Mouse (Mus musculus): ENCODE measurements at regions not wholly inside any gene's neighbourhood (a gene's known extent, or its start where the extent isn't known, plus 50 kb on each side); places are given as distances from the start of the nearest gene placed in this dataset.

GRCm38 (mm10) chr16:95647854-95648253 is 54.0 kb upstream of the Ets2 start:
- TF ChIP-seq CTCF (IDR thresholded peaks at IDR 0.05; ENCODE audit: extremely low read depth, insufficient read depth, insufficient read length, insufficient replicate concordance), result peak; percentile 63; the same call in 1 of the 2 replicates
- no peak for TF ChIP-seq POLR2A (IDR thresholded peaks at IDR 0.05; ENCODE audit: low read depth, low read length)
- 18% methylated on average over 13 of the region's 13 CpGs for WGBS
- Histone ChIP-seq H3K4me3 (ENCODE audit: extremely low read depth, insufficient read depth, insufficient read length) (no peak overlapping the region), H3K4me1 (ENCODE audit: control insufficient read depth, insufficient read depth, insufficient read length) (no peaks in the 10 kb centered on the region), H3K27me3 (ENCODE audit: control insufficient read depth, insufficient read depth, low read length) (no peaks in the 10 kb centered on the region), H3K27ac (ENCODE audit: insufficient read depth, low read length) (no peak overlapping the region), H3K36me3 (ENCODE audit: control insufficient read depth, insufficient read depth, low read length) (no peaks in the 10 kb centered on the region)
- peak in 1 of 2 experiments; percentile 37 for DNase-seq (ENCODE audit: low read depth in 1 of 2, low spot score in 2 of 2)

GRCm38 (mm10) chr16:95642784-95643590 is 56.6 kb upstream of the Erg start:
- no peak for DNase-seq (ENCODE audit: low read depth in 1 of 2, low spot score in 2 of 2)
- Histone ChIP-seq H3K27ac (ENCODE audit: insufficient read depth, low read length) (no peak overlapping the region), H3K4me1 (ENCODE audit: control insufficient read depth, insufficient read depth, insufficient read length) (no peaks in the 10 kb centered on the region), H3K27me3 (ENCODE audit: control insufficient read depth, insufficient read depth, low read length) (no peaks in the 10 kb centered on the region), H3K4me3 (ENCODE audit: extremely low read depth, insufficient read depth, insufficient read length) (no peak overlapping the region), H3K36me3 (ENCODE audit: control insufficient read depth, insufficient read depth, low read length) (no peaks in the 10 kb centered on the region)
- WGBS, result 83% methylated on average over 15 of the region's 15 CpGs
- TF ChIP-seq POLR2A (IDR thresholded peaks at IDR 0.05; ENCODE audit: low read depth, low read length) (no peak), CTCF (IDR thresholded peaks at IDR 0.05; ENCODE audit: extremely low read depth, insufficient read depth, insufficient read length, insufficient replicate concordance) (no peak)

- 40% methylated on average over 3 of the region's 3 CpGs for WGBS
- H3K4me3 ChIP-seq (ENCODE audit: extremely low read depth, insufficient read depth, insufficient read length), result no peak overlapping the region
- TF ChIP-seq CTCF (IDR thresholded peaks at IDR 0.05; ENCODE audit: extremely low read depth, insufficient read depth, insufficient read length, insufficient replicate concordance) (no peak), POLR2A (IDR thresholded peaks at IDR 0.05; ENCODE audit: low read depth, low read length) (no peak)
Measured at GRCm38 (mm10) chr16:95640670-95641069, 54.3 kb upstream of the Erg start.

GRCm38 (mm10) chr16:95639677-95640076 is 53.3 kb upstream of the Erg start:
- whole genome bisulfite sequencing, result 77% methylated on average over 3 of the region's 3 CpGs

More at GRCm38 (mm10) chr16:95640670-95641069, 54.3 kb upstream of the Erg start:
- H3K36me3 ChIP-seq (ENCODE audit: control insufficient read depth, insufficient read depth, low read length), result no peaks in the 10 kb centered on the region
- H3K4me1 ChIP-seq (ENCODE audit: control insufficient read depth, insufficient read depth, insufficient read length), result no peaks in the 10 kb centered on the region
- no peak for DNase-seq (ENCODE audit: low read depth in 1 of 2, low spot score in 2 of 2)
- no peaks in the 10 kb centered on the region for H3K27me3 ChIP-seq (ENCODE audit: control insufficient read depth, insufficient read depth, low read length)
- no peak overlapping the region for H3K27ac ChIP-seq (ENCODE audit: insufficient read depth, low read length)

GRCm38 (mm10) chr16:95637850-95638249 is 51.5 kb upstream of the Erg start:
- Histone ChIP-seq H3K36me3 (ENCODE audit: control insufficient read depth, insufficient read depth, low read length) (no peaks in the 10 kb centered on the region), H3K27ac (ENCODE audit: insufficient read depth, low read length) (no peak overlapping the region), H3K4me3 (ENCODE audit: extremely low read depth, insufficient read depth, insufficient read length) (no peak overlapping the region), H3K27me3 (ENCODE audit: control insufficient read depth, insufficient read depth, low read length) (no peaks in the 10 kb centered on the region), H3K4me1 (ENCODE audit: control insufficient read depth, insufficient read depth, insufficient read length) (no peaks in the 10 kb centered on the region)
- TF ChIP-seq POLR2A (IDR thresholded peaks at IDR 0.05; ENCODE audit: low read depth, low read length) (no peak), CTCF (IDR thresholded peaks at IDR 0.05; ENCODE audit: extremely low read depth, insufficient read depth, insufficient read length, insufficient replicate concordance) (no peak)
- WGBS, result 68% methylated on average over 7 of the region's 7 CpGs
- no peak for DNase-seq (ENCODE audit: low read depth in 1 of 2, low spot score in 2 of 2)

More at GRCm38 (mm10) chr16:95639677-95640076, 53.3 kb upstream of the Erg start:
- Histone ChIP-seq H3K4me1 (ENCODE audit: control insufficient read depth, insufficient read depth, insufficient read length) (no peaks in the 10 kb centered on the region), H3K36me3 (ENCODE audit: control insufficient read depth, insufficient read depth, low read length) (no peaks in the 10 kb centered on the region), H3K27ac (ENCODE audit: insufficient read depth, low read length) (no peak overlapping the region), H3K4me3 (ENCODE audit: extremely low read depth, insufficient read depth, insufficient read length) (no peak overlapping the region), H3K27me3 (ENCODE audit: control insufficient read depth, insufficient read depth, low read length) (no peaks in the 10 kb centered on the region)
- no peak for DNase-seq (ENCODE audit: low read depth in 1 of 2, low spot score in 2 of 2)
- TF ChIP-seq POLR2A (IDR thresholded peaks at IDR 0.05; ENCODE audit: low read depth, low read length), result no peak
- TF ChIP-seq CTCF (IDR thresholded peaks at IDR 0.05; ENCODE audit: extremely low read depth, insufficient read depth, insufficient read length, insufficient replicate concordance), result no peak

- WGBS, result 85% methylated on average over 7 of the region's 7 CpGs
- no peak overlapping the region for H3K27ac ChIP-seq (ENCODE audit: insufficient read depth, low read length)
- no peaks in the 10 kb centered on the region for H3K36me3 ChIP-seq (ENCODE audit: control insufficient read depth, insufficient read depth, low read length)
- DNase-seq (ENCODE audit: low read depth in 1 of 2, low spot score in 2 of 2), result no peak
- TF ChIP-seq CTCF (IDR thresholded peaks at IDR 0.05; ENCODE audit: extremely low read depth, insufficient read depth, insufficient read length, insufficient replicate concordance) (no peak), POLR2A (IDR thresholded peaks at IDR 0.05; ENCODE audit: low read depth, low read length) (no peak)
- H3K27me3 ChIP-seq (ENCODE audit: control insufficient read depth, insufficient read depth, low read length), result no peaks in the 10 kb centered on the region
- no peak overlapping the region for H3K4me3 ChIP-seq (ENCODE audit: extremely low read depth, insufficient read depth, insufficient read length)
- no peaks in the 10 kb centered on the region for H3K4me1 ChIP-seq (ENCODE audit: control insufficient read depth, insufficient read depth, insufficient read length)
Measured at GRCm38 (mm10) chr16:95636615-95637014, 50.2 kb upstream of the Erg start.
